Mouse (Mus musculus) cerebellum, postnatal 36 days (tissue): Measurements from ENCODE around the gene Usp1.

Source experiments
- DNase-seq, 2 experiments: peaks; one replicate each; pipeline ENCODE4 v3.0.0; 2021 to 2022; ENCODE audit warnings: mixed read lengths in 2 of 2

Gene Usp1

GRCm38 (mm10) chr4:98984701-98985100, 61.1 kb downstream of the Usp1 start:
- no peak for DNase-seq
